Mouse (Mus musculus): ENCODE measurements at regions not wholly inside any gene's neighbourhood (a gene's known extent, or its start where the extent isn't known, plus 50 kb on each side); places are given as distances from the start of the nearest gene placed in this dataset.

GRCm38 (mm10) chr7:136327281-136327680, 567.1 kb upstream of the Mgmt start:
- peak; percentile 37 to 47 for DNase-seq
- intact Hi-C loops (cut with DNase I), result no loop called here

GRCm38 (mm10) chr7:136330431-136330830, 564.0 kb upstream of the Mgmt start:
- no peak for DNase-seq
- intact Hi-C loops (cut with DNase I), result no loop called here

GRCm38 (mm10) chr7:136332805-136333204, 561.6 kb upstream of the Mgmt start:
- intact Hi-C loops (cut with DNase I), result no loop called here

GRCm38 (mm10) chr7:136341599-136342210, 552.7 kb upstream of the Mgmt start:
- intact Hi-C loops (cut with DNase I), result no loop called here
- no peak for DNase-seq

More at GRCm38 (mm10) chr7:136332805-136333204, 561.6 kb upstream of the Mgmt start:
- DNase-seq, result no peak

- no peak for DNase-seq
- intact Hi-C loops (cut with DNase I), result no loop called here
Observed at GRCm38 (mm10) chr7:136342211-136342799, 552.1 kb upstream of the Mgmt start.

- intact Hi-C loops (cut with DNase I), result no loop called here
- DNase-seq, result peak; percentile 13 to 17
Observed at GRCm38 (mm10) chr7:136342822-136343221, 551.6 kb upstream of the Mgmt start.

GRCm38 (mm10) chr7:136343494-136343893, 550.9 kb upstream of the Mgmt start:
- intact Hi-C loops (cut with DNase I), result no loop called here
- DNase-seq, result no peak

- intact Hi-C loops (cut with DNase I), result no loop called here
Observed at GRCm38 (mm10) chr7:136345051-136345450, 549.4 kb upstream of the Mgmt start.

GRCm38 (mm10) chr7:136346531-136346930, 547.9 kb upstream of the Mgmt start:
- DNase-seq, result no peak
- intact Hi-C loops (cut with DNase I), result no loop called here

More at GRCm38 (mm10) chr7:136345051-136345450, 549.4 kb upstream of the Mgmt start:
- DNase-seq, result no peak

- intact Hi-C loops (cut with DNase I), result no loop called here
Observed at GRCm38 (mm10) chr7:136348309-136348708, 546.1 kb upstream of the Mgmt start.

GRCm38 (mm10) chr7:136349651-136350050, 544.8 kb upstream of the Mgmt start:
- intact Hi-C loops (cut with DNase I), result no loop called here

More at GRCm38 (mm10) chr7:136348309-136348708, 546.1 kb upstream of the Mgmt start:
- DNase-seq, result no peak

GRCm38 (mm10) chr7:136357011-136357410, 537.4 kb upstream of the Mgmt start:
- intact Hi-C loops (cut with DNase I), result no loop called here
- DNase-seq, result no peak

More at GRCm38 (mm10) chr7:136349651-136350050, 544.8 kb upstream of the Mgmt start:
- no peak for DNase-seq

- no peak for DNase-seq
- intact Hi-C loops (cut with DNase I), result no loop called here
Observed at GRCm38 (mm10) chr7:136365318-136366211, 528.8 kb upstream of the Mgmt start.

GRCm38 (mm10) chr7:136377259-136377658, 517.2 kb upstream of the Mgmt start:
- intact Hi-C loops (cut with DNase I), result no loop called here
- DNase-seq, result no peak

- peak; percentile 50 to 65 for DNase-seq
- intact Hi-C loops (cut with DNase I), result no loop called here
Observed at GRCm38 (mm10) chr7:136377742-136378141, 516.7 kb upstream of the Mgmt start.

- DNase-seq, result peak in 1 of 2 experiments; percentile 14
- intact Hi-C loops (cut with DNase I), result no loop called here
Observed at GRCm38 (mm10) chr7:136378321-136378720, 516.1 kb upstream of the Mgmt start.

- intact Hi-C loops (cut with DNase I), result no loop called here
- no peak for DNase-seq
Observed at GRCm38 (mm10) chr7:136379319-136379718, 515.1 kb upstream of the Mgmt start.

- intact Hi-C loops (cut with DNase I), result no loop called here
Observed at GRCm38 (mm10) chr7:136379741-136380140, 514.7 kb upstream of the Mgmt start.

GRCm38 (mm10) chr7:136383296-136383695, 511.1 kb upstream of the Mgmt start:
- no peak for DNase-seq
- intact Hi-C loops (cut with DNase I), result no loop called here

More at GRCm38 (mm10) chr7:136379741-136380140, 514.7 kb upstream of the Mgmt start:
- no peak for DNase-seq

GRCm38 (mm10) chr7:136387736-136388135, 506.7 kb upstream of the Mgmt start:
- no peak for DNase-seq
- intact Hi-C loops (cut with DNase I), result no loop called here

GRCm38 (mm10) chr7:136390066-136390465, 504.3 kb upstream of the Mgmt start:
- DNase-seq, result no peak
- intact Hi-C loops (cut with DNase I), result no loop called here

All from heart, postnatal 36 days (tissue).